Mouse (Mus musculus) hindbrain, embryonic 15.5 days (tissue): ENCODE results near the gene P2ry6. TPM values are rescaled to one million over a fixed set of nuclear protein-coding genes. Genes with fewer than 3 reads are reported as not detected.

Experiments
- ATAC-seq: fragments of 200-750 bp; cut with Nextera tagmentation; 2 replicates; pipeline ENCODE4 v1.8.0; 2017; ENCODE audit warnings: low read depth, moderate number of reproducible peaks, moderate TSS enrichment; ENCODE audit not compliant: low FRiP score
- H3K27ac ChIP-seq: fragments of 300-500 bp; sonication (generic); replicated peaks from 2 replicates; pipeline ENCODE4 v1.5.1; 2015; ENCODE audit warnings: mild to moderate bottlenecking, inconsistent platforms
- H3K27me3 ChIP-seq: fragments of 300-500 bp; sonication (generic); 2 replicates; pipeline ENCODE4 v1.6.1; 2015; ENCODE audit warnings: control low read depth, inconsistent platforms
- H3K36me3 ChIP-seq: fragments of 300-500 bp; sonication (generic); 2 replicates; pipeline ENCODE4 v1.6.1; 2015; ENCODE audit warnings: control low read depth, inconsistent platforms
- H3K4me1 ChIP-seq: fragments of 300-500 bp; sonication (generic); replicated peaks from 2 replicates; pipeline ENCODE4 v1.6.1; 2015; ENCODE audit warnings: control low read depth, inconsistent platforms
- H3K4me2 ChIP-seq: fragments of 300-500 bp; sonication (generic); 2 replicates; pipeline ENCODE4 v1.6.1; 2015; ENCODE audit warnings: moderate library complexity, mild to moderate bottlenecking, inconsistent platforms
- H3K4me3 ChIP-seq: fragments of 300-500 bp; sonication (generic); 2 replicates; pipeline ENCODE4 v1.5.1; 2015; ENCODE audit warnings: mild to moderate bottlenecking, inconsistent platforms
- H3K9ac ChIP-seq: fragments of 300-500 bp; sonication (generic); 2 replicates; pipeline ENCODE4 v1.6.1; 2015; ENCODE audit warnings: inconsistent platforms
- H3K9me3 ChIP-seq: fragments of 300-500 bp; sonication (generic); 2 replicates; pipeline ENCODE4 v1.6.1; 2016; ENCODE audit warnings: control low read depth, inconsistent platforms
- WGBS: fragments of 180-500 bp; shearing (Covaris S2); methylation state at CpG from one replicate; pipeline ENCODE4 v1.1.7; 2015; 5-methylcytosine and 5-hydroxymethylcytosine counted together
- polyA plus RNA-seq: library from polyadenylated mRNA; unstranded; fragments of >200 nt; fragmentation: Nextera tagmentation; extraction: Ambion mirVana; gene quantifications from 2 replicates; pipeline ENCODE4 v1.2.1, GENCODE M21; 2015

The P2ry6 gene
- 3.2 and 4.4 TPM in 2 replicates for polyA plus RNA-seq

DNA sequence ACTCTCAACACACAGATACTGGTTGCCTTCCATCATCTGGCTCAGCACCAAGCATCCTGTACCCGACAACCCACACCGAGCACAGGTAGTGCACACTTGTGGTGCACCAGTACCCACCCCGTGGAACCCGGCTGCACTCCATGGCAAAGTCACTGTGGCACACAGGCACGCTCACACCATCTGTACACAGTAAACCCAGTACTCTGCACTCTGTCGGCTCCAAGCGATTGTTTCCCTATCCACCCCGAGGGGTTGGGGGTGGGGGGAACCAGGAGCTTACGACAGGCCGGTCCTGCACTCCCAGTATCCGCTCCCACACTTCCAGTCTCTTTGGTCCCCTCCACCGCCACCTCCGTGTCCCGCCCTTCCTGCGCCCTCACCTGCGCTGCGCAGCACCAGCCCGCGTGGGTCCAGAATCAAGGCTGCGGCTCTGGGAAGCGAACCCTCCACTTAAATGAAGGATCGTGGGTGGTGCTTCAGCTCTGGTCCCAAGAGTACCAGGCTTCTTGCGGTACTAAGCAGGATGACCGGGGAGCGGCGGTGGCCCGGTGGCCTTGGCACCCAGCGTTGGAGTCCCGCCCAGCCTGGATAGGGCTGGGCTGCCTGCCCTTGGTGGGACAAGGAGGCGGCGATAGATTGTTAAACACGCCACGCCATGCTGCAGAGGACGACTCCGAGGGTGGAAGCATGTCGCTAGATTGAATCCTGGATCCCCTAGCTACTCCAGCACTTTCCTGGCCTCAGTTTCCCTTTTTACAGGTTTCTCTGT lies at the start of gene P2ry6:
TSS of gene P2ry6 (minus strand) at position 515 of the 769 bp plus-strand sequence.
- Histone ChIP-seq H3K9me3 (no peaks in the 10 kb centered on the region), H3K27ac (no peak within 1 kb of the TSS), H3K4me1 (peaks cover 18% of the 10 kb centered on the region), H3K4me3 (peak within 1 kb of the TSS; percentile 32), H3K27me3 (peaks cover 32% of the 10 kb centered on the region), H3K9ac (no peak within 1 kb of the TSS), H3K4me2 (peak within 1 kb of the TSS; percentile 62), H3K36me3 (no peaks in the 10 kb centered on the region)
- peak; percentile 52; the same call in 1 of the 2 replicates for ATAC-seq
- WGBS, result 4% methylated on average over 36 of the region's 36 CpGs

DNA sequence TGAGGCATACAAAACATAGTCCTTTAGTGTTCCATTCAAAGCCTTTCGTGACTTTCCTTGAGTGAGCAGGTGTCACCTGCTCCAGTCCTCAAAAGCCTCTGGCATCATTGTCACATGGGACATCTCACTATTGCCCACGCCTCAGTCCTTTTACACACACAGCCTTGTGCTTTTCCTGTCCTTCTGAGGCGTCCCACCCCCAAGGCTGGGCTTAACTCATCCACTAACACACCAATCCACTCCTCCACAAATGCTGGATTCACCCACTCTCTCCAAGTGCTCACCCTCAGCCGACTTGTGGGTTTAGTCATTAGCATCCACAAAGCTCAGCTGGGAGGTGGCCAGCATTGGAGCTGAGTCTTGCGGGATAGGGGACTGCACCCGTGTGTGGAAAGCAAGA lies 43.0 kb upstream of the P2ry6 start:
- Histone ChIP-seq H3K9me3 (no peaks in the 10 kb centered on the region), H3K4me1 (0 out of 2 replicates have a peak, but pooled peaks cover 8% of the 10 kb centered on the region), H3K27ac (0 out of 2 replicates have a peak overlapping the region, but pooled peaks have one; percentile 30), H3K36me3 (no peaks in the 10 kb centered on the region), H3K27me3 (peaks cover 8% of the 10 kb centered on the region), H3K9ac (no peak overlapping the region), H3K4me2 (no peak overlapping the region), H3K4me3 (no peak overlapping the region)
- ATAC-seq, result peak; percentile 42; the same call in 1 of the 2 replicates
- WGBS, result 56% methylated on average over 6 of the region's 6 CpGs

DNA sequence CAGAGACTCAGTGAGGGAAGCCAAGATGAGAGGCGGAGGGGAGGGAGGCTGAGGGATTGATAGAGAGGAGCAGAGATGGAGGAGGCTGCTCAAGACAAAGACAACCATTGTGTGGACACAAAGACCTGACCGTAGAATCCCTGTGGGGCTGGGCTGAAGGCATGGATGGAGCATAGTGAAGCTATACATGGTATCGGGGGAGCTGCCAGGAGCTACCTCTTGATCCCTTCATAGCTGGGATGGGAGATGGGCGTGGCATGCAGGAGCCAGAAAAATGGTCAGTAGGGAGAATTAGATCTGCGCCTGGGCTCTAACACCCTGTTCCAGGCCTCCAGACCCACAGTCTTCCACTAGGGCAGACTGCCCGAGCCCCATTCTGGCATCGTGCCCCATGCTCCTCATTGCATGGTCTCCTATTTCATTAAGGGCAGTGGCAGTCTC lies 42.6 kb upstream of the P2ry6 start:
- Histone ChIP-seq H3K9ac (no peak overlapping the region), H3K4me2 (no peak overlapping the region), H3K27me3 (peaks cover 12% of the 10 kb centered on the region), H3K36me3 (no peaks in the 10 kb centered on the region), H3K4me1 (peaks cover 12% of the 10 kb centered on the region), H3K27ac (peak overlapping the region; percentile 30), H3K4me3 (no peak overlapping the region), H3K9me3 (no peaks in the 10 kb centered on the region)
- ATAC-seq, result peak; percentile 66; the same call in 1 of the 2 replicates
- WGBS, result 46% methylated on average over 7 of the region's 7 CpGs

DNA sequence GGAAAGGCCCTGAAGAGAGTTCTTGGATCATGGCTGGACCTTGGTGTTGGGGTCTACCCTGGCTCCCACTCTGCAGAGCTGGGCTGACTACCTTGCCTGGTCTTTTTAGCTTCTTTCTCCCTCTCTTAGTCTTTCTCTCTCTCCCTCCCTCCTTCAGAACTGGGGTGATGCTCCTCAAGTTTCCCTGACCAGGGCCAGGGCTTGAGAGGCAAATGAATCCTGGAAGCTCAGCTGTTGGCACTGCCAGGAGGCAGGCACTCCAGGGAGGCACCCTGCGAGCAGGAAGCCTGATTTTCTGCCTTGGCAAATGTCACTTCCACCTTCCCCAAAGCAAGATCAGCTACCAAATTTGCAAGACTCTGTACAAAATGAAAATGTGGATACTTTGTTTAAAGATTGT lies 40.5 kb upstream of the P2ry6 start:
- Histone ChIP-seq H3K9me3 (no peaks in the 10 kb centered on the region), H3K27me3 (peaks cover 33% of the 10 kb centered on the region), H3K36me3 (no peaks in the 10 kb centered on the region), H3K27ac (no peak overlapping the region), H3K9ac (no peak overlapping the region), H3K4me2 (no peak overlapping the region), H3K4me1 (peaks cover 21% of the 10 kb centered on the region), H3K4me3 (no peak overlapping the region)
- no peak for ATAC-seq
- 67% methylated on average over 1 of the region's 1 CpGs for WGBS

DNA sequence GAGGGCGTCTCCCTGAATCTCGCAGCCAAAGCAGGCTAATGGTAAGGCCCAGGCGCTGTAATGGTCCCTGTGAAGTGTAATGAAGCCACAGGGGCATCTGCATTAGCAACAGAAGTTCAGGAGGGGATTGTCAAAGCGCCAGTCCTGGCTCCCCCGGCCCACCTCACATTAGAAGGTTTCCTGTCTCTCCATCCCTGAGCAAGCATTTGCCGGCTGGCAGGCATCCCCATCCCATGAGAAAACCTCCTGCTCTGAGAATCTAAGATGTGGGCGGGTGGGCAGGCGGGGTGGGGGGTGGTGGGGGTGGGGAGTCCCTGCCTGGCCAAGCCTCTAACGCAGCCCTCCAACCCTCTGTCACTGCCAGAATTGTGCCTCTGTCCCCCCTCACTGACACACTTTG lies 39.6 kb upstream of the P2ry6 start:
- H3K36me3 ChIP-seq, result no peaks in the 10 kb centered on the region
- no peak for ATAC-seq
- peaks cover 21% of the 10 kb centered on the region for H3K4me1 ChIP-seq
- no peak overlapping the region for H3K4me3 ChIP-seq
- peaks cover 42% of the 10 kb centered on the region for H3K27me3 ChIP-seq
- no peaks in the 10 kb centered on the region for H3K9me3 ChIP-seq
- H3K27ac ChIP-seq, result no peak overlapping the region
- no peak overlapping the region for H3K4me2 ChIP-seq
- WGBS, result 16% methylated on average over 6 of the region's 9 CpGs
- no peak overlapping the region for H3K9ac ChIP-seq

DNA sequence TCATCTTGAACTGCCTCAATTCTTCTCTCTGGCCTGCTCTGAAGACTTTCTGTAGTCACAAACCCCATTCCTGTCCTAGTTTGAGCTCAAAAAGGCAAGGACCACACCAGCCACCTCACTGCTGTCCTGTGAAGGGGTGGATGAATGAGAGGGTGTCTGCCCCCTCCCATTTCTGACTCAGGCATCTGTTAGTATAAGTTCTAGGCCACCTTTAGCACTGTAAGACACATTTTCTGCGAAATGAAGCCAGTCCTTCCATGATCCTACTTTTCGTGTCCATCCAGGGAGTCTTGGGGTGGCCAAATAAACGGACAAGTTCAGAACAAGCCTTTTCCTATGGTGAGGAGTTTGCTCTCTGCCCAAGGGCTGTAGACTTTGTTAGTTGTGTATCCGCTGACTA lies 38.1 kb upstream of the P2ry6 start, which contains the start of gene P2ry2:
TSS of gene P2ry2 (minus strand) at position 326 of the 400 bp plus-strand sequence.
- Histone ChIP-seq H3K4me3 (peak within 1 kb of the TSS; percentile 46), H3K27ac (no peak within 1 kb of the TSS), H3K36me3 (no peaks in the 10 kb centered on the region), H3K9me3 (no peaks in the 10 kb centered on the region), H3K9ac (peak within 1 kb of the TSS; percentile 39), H3K4me2 (peak within 1 kb of the TSS; percentile 96), H3K27me3 (peaks cover 42% of the 10 kb centered on the region), H3K4me1 (peaks cover 21% of the 10 kb centered on the region)
- no peak for ATAC-seq
- 72% methylated on average over 4 of the region's 4 CpGs for WGBS

DNA sequence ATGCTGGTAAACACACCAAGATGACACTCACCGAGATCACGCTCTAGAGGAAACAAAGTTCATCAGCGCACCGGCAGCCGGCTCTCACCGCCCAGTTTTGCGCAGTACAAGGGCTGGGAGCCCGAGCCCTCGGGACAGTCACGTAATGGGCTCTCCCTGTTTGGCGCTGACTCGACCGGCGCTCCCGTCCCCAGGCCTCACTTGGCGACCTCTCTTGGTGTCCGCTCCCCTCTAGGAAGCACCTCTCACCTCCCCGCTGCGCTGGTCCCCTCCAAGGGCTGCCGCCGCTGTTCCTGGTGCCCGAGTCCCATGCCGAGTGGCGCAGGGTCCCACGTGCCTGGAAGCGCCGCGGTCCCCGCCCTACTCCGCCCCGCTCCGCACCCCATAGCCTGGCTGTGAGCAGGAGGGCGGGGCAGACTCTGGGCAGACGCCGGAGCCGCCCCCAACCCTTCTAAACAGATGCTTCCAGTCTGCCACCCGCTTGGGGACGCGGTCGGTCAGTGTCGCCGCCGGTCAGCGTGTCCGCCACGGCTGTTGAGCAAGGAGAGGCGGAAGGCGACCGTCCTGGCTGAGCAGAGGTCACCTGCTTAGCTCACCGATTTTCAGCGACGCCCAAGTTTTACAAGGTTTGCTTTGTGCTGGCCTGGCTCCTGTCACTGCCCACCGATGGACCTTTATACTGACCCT lies 37.4 kb upstream of the P2ry6 start:
- Histone ChIP-seq H3K9ac (peak overlapping the region; percentile 39), H3K9me3 (no peaks in the 10 kb centered on the region), H3K4me3 (peak overlapping the region; percentile 46), H3K27me3 (peaks cover 42% of the 10 kb centered on the region), H3K4me2 (peak overlapping the region; percentile 96), H3K4me1 (peaks cover 21% of the 10 kb centered on the region), H3K36me3 (no peaks in the 10 kb centered on the region), H3K27ac (no peak overlapping the region)
- under 1% methylated on average over 40 of the region's 53 CpGs for WGBS
- ATAC-seq, result peak; percentile 83

DNA sequence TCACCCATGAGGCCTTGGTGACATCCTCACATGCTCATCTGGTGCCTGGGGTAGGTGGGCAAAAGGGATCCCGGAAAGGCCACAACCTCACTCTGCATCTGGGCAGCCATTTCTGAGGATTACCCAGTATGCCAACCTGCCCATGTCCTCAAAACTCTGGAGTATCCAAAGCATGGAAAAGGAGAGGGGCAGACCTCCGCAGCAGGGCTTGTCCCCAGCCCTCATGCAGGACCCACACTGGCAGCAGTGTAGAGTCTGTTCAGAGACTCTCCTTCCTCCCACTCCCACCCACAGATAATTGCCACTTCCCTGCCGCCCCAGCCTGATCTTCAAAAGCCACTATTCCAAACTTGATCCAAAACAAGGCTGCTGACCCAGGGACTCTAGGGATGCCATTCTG lies 36.3 kb upstream of the P2ry6 start:
- no peak for ATAC-seq
- no peaks in the 10 kb centered on the region for H3K9me3 ChIP-seq
- H3K27me3 ChIP-seq, result peaks cover 42% of the 10 kb centered on the region
- H3K36me3 ChIP-seq, result no peaks in the 10 kb centered on the region
- 76% methylated on average over 3 of the region's 3 CpGs for WGBS
- no peak overlapping the region for H3K9ac ChIP-seq
- peaks cover 21% of the 10 kb centered on the region for H3K4me1 ChIP-seq
- no peak overlapping the region for H3K4me2 ChIP-seq
- no peak overlapping the region for H3K27ac ChIP-seq
- no peak overlapping the region for H3K4me3 ChIP-seq

DNA sequence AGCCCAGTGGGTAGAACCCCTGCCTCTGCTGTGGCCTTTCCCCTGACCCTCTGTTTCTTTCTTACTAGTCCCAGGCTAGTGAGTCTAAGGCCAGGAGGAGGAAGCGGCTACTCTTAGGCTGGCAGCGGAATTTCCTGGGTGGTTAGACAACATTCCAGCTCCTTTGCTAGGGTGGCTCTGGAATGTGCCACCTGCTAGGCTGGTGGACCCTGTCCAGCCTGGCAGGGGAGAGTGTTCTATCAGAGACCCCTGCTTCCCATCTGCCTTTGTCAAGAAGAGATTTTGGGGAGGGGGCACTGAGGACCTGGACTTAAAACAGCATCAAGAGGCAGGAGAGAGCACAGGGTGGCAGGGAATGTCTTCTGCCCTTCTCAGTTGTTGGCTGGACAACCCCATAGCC lies 31.8 kb upstream of the P2ry6 start:
- ATAC-seq, result no peak
- Histone ChIP-seq H3K4me3 (no peak overlapping the region), H3K9ac (no peak overlapping the region), H3K36me3 (no peaks in the 10 kb centered on the region), H3K27me3 (peaks cover 21% of the 10 kb centered on the region), H3K27ac (no peak overlapping the region), H3K4me2 (no peak overlapping the region), H3K4me1 (peaks cover under 1% of the 10 kb centered on the region; the same call in 1 of the 2 replicates), H3K9me3 (no peaks in the 10 kb centered on the region)
- 75% methylated on average over 2 of the region's 2 CpGs for WGBS

DNA sequence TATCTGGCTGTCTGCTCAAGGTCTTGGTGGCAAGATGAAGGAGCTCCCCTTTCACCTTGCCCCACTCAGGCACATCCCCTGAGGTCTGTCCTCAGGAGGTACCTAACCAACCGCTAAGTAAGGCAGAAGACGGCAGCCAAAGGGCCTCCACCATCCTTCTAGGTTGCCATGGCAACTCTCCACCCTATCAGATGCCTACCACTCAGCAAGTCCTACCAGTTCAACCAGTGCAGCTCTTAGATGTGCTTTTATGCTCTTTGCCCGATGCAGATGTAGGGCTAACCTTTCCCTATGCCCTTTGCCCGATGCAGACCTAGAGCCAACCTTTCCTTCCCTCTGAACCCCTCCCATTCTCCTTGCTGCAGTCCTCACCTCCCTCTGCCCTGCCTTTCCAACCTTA lies 30.7 kb upstream of the P2ry6 start:
- ATAC-seq, result peak; percentile 19; the same call in 1 of the 2 replicates
- Histone ChIP-seq H3K27me3 (peaks cover 10% of the 10 kb centered on the region), H3K4me1 (no peaks in the 10 kb centered on the region), H3K4me2 (no peak overlapping the region), H3K27ac (no peak overlapping the region), H3K9me3 (no peaks in the 10 kb centered on the region), H3K4me3 (no peak overlapping the region), H3K9ac (no peak overlapping the region), H3K36me3 (no peaks in the 10 kb centered on the region)
- WGBS, result 53% methylated on average over 4 of the region's 4 CpGs

DNA sequence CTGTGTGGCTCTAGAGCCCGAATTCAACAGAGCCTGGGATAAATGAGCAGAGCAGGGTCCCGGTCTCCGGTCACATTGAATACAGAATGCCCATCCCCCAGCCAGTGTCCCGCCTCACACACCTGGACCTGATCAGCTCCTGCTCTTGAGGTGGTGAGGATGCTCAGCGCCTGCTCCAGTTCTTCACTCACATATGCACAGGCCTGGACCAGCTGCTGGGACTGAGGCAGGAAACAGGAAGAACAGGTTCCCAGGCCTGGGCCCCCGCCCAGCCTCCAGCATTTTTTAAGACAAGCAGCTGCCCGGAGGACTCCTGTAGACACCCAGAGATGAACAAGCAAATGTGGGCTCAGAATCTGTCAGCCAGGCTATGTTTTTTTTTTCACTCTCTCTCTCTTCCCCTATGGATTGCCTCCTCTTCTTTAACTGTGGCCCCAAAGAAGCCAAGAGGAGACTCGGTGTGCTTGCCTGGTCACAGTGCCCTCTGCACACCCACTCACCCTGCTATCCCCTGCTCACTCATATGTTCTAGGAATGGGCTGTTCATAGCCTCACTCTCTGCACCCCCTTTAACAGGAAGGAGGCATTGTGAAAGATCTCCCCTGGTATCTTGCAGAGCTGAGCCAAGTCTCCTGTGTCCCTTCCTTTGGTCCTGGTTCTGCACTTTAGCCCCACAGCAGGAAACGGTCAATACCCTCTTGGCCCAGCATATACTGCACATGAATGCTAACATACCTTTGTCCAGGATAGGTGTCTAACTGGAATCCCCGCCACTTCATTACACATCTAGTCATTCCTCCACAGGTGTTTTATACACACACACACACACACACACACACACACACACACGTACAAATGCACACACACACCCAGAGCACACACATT lies 29.2 kb upstream of the P2ry6 start:
- Histone ChIP-seq H3K36me3 (no peaks in the 10 kb centered on the region), H3K4me3 (no peak overlapping the region), H3K9me3 (no peaks in the 10 kb centered on the region), H3K27me3 (no peaks in the 10 kb centered on the region), H3K4me2 (no peak overlapping the region), H3K9ac (no peak overlapping the region), H3K27ac (no peak overlapping the region), H3K4me1 (no peaks in the 10 kb centered on the region)
- WGBS, result 76% methylated on average over 11 of the region's 11 CpGs
- no peak for ATAC-seq
